Mouse (Mus musculus): ENCODE data around the gene Tti1.
A peak's percentile ranks its signal among the peaks of the same experiment; 100 is the strongest.

The Tti1 gene

GRCm38 (mm10) chr2:158028354-158028863, at the start of gene Tti1, which contains the start of gene Rprd1b:
Gene Tti1 (minus strand): TSS chr2:158028433.
Gene Rprd1b (plus strand): TSS chr2:158028497.
- peaks cover 45% of the 10 kb centered on the region for H3K4me1 ChIP-seq (replicated peaks; ENCODE audit: low read depth, low read length)
- H3K4me3 ChIP-seq (replicated peaks; ENCODE audit: low read length): peak within 1 kb of the TSS; percentile 99
- no peak for TF ChIP-seq POU5F1 (IDR thresholded peaks at IDR 0.05; ENCODE audit: borderline replicate concordance, low read length)
- no peak for TF ChIP-seq CTCF (conservative IDR thresholded peaks at IDR 0.05; ENCODE audit: low read length)
- no peak for TF ChIP-seq NANOG (IDR thresholded peaks at IDR 0.05; ENCODE audit: borderline replicate concordance, low read length)
- H3K36me3 ChIP-seq (ENCODE audit: insufficient read depth, low read length): peaks cover 24% of the 10 kb centered on the region
- H3K27me3 ChIP-seq (ENCODE audit: insufficient read depth, low read length): no peaks in the 10 kb centered on the region
- H3K9me3 ChIP-seq (ENCODE audit: low read length): no peaks in the 10 kb centered on the region

GRCm38 (mm10) chr2:158077981-158078380, 49.7 kb upstream of the Tti1 start:
- Histone ChIP-seq H3K4me1 (replicated peaks; ENCODE audit: low read depth, low read length) (peaks cover 21% of the 10 kb centered on the region), H3K4me3 (replicated peaks; ENCODE audit: low read length) (no peak overlapping the region), H3K36me3 (ENCODE audit: insufficient read depth, low read length) (peaks cover 50% of the 10 kb centered on the region), H3K27me3 (ENCODE audit: insufficient read depth, low read length) (no peaks in the 10 kb centered on the region), H3K9me3 (ENCODE audit: low read length) (no peaks in the 10 kb centered on the region)
- TF ChIP-seq NANOG (IDR thresholded peaks at IDR 0.05; ENCODE audit: borderline replicate concordance, low read length): no peak
- TF ChIP-seq POU5F1 (IDR thresholded peaks at IDR 0.05; ENCODE audit: borderline replicate concordance, low read length): no peak
- TF ChIP-seq CTCF (conservative IDR thresholded peaks at IDR 0.05; ENCODE audit: low read length): no peak

- peaks cover 63% of the 10 kb centered on the region for H3K36me3 ChIP-seq (ENCODE audit: insufficient read depth, low read length)
- no peaks in the 10 kb centered on the region for H3K27me3 ChIP-seq (ENCODE audit: insufficient read depth, low read length)
- TF ChIP-seq NANOG (IDR thresholded peaks at IDR 0.05; ENCODE audit: borderline replicate concordance, low read length) (no peak), CTCF (conservative IDR thresholded peaks at IDR 0.05; ENCODE audit: low read length) (no peak), POU5F1 (IDR thresholded peaks at IDR 0.05; ENCODE audit: borderline replicate concordance, low read length) (no peak)
- no peaks in the 10 kb centered on the region for H3K9me3 ChIP-seq (ENCODE audit: low read length)
- H3K4me1 ChIP-seq (replicated peaks; ENCODE audit: low read depth, low read length): peaks cover 25% of the 10 kb centered on the region
- H3K4me3 ChIP-seq (replicated peaks; ENCODE audit: low read length): no peak overlapping the region
These were observed 48.5 kb upstream of the Tti1 start for GRCm38 (mm10) chr2:158076690-158077089.

- TF ChIP-seq POU5F1 (IDR thresholded peaks at IDR 0.05; ENCODE audit: borderline replicate concordance, low read length): no peak
- TF ChIP-seq NANOG (IDR thresholded peaks at IDR 0.05; ENCODE audit: borderline replicate concordance, low read length): no peak
- TF ChIP-seq CTCF (conservative IDR thresholded peaks at IDR 0.05; ENCODE audit: low read length): no peak
- H3K36me3 ChIP-seq (ENCODE audit: insufficient read depth, low read length): peaks cover 82% of the 10 kb centered on the region
- H3K4me3 ChIP-seq (replicated peaks; ENCODE audit: low read length): no peak overlapping the region
- H3K4me1 ChIP-seq (replicated peaks; ENCODE audit: low read depth, low read length): peaks cover 25% of the 10 kb centered on the region
- no peaks in the 10 kb centered on the region for H3K9me3 ChIP-seq (ENCODE audit: low read length)
- no peaks in the 10 kb centered on the region for H3K27me3 ChIP-seq (ENCODE audit: insufficient read depth, low read length)
These were observed 46.6 kb upstream of the Tti1 start for GRCm38 (mm10) chr2:158074835-158075234.

DNA sequence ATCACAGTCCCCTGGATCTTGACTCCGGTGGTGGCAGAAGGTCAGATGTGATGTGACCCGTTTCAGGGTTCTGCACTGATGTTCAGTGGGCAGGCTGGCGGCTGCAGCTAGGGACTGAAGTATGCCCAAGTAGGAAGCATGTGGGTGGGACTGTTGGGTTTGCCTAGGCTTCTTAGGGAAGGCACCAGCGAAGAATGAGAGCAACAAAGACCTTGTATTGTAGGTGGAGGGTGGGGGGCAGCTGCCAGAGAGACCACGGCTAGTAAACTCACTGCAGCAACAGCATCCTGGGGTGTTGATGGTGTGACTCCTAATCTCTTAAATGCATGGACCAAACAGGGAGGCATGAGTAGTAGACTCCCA, 43.4 kb upstream of the Tti1 start:
- TF ChIP-seq CTCF (conservative IDR thresholded peaks at IDR 0.05; ENCODE audit: low read length) (no peak), POU5F1 (IDR thresholded peaks at IDR 0.05; ENCODE audit: borderline replicate concordance, low read length) (no peak), NANOG (IDR thresholded peaks at IDR 0.05; ENCODE audit: borderline replicate concordance, low read length) (no peak)
- H3K36me3 ChIP-seq (ENCODE audit: insufficient read depth, low read length): peaks cover 91% of the 10 kb centered on the region
- no peak overlapping the region for H3K4me3 ChIP-seq (replicated peaks; ENCODE audit: low read length)
- H3K4me1 ChIP-seq (replicated peaks; ENCODE audit: low read depth, low read length): peaks cover 16% of the 10 kb centered on the region
- H3K9me3 ChIP-seq (ENCODE audit: low read length): no peaks in the 10 kb centered on the region
- no peaks in the 10 kb centered on the region for H3K27me3 ChIP-seq (ENCODE audit: insufficient read depth, low read length)

DNA sequence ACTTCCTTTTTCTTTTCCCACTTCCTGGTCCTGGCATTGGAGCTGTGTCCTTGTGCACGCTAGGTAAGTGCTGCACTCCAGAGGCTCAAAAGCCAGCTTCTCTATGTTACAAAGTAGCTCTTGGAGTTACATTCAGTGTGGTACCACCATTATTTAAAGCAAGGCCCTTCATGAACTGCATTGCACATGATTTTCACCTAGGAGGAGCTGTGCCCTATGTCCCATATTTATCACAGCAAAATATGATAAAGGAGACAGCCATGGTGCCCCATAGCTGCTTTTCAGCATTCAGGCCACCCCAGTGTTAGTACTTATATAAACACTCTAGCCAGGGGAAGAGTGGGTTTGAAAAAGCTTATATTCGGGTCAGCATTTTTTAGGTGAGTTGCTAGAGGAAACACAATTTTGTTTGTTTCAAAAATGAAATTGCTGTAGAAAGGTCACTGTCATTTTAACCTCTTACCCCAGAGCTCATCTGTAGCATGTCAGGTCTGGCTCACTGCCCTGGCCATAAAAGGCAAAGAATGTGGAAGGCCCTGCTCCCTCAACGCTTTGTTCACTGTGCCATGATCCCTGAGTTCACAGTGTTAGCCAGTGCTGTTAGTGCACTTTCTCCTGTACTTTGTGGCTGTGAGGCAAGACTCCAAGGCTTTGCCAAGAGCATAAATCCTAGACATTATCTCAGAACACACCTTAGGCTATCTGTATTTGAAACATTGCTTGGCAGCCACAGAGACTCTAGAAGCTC, 42.8 kb upstream of the Tti1 start:
- Histone ChIP-seq H3K36me3 (ENCODE audit: insufficient read depth, low read length) (peaks cover 91% of the 10 kb centered on the region), H3K4me1 (replicated peaks; ENCODE audit: low read depth, low read length) (peaks cover 16% of the 10 kb centered on the region), H3K27me3 (ENCODE audit: insufficient read depth, low read length) (no peaks in the 10 kb centered on the region), H3K4me3 (replicated peaks; ENCODE audit: low read length) (no peak overlapping the region), H3K9me3 (ENCODE audit: low read length) (no peaks in the 10 kb centered on the region)
- TF ChIP-seq POU5F1 (IDR thresholded peaks at IDR 0.05; ENCODE audit: borderline replicate concordance, low read length) (no peak), CTCF (conservative IDR thresholded peaks at IDR 0.05; ENCODE audit: low read length) (no peak)

DNA sequence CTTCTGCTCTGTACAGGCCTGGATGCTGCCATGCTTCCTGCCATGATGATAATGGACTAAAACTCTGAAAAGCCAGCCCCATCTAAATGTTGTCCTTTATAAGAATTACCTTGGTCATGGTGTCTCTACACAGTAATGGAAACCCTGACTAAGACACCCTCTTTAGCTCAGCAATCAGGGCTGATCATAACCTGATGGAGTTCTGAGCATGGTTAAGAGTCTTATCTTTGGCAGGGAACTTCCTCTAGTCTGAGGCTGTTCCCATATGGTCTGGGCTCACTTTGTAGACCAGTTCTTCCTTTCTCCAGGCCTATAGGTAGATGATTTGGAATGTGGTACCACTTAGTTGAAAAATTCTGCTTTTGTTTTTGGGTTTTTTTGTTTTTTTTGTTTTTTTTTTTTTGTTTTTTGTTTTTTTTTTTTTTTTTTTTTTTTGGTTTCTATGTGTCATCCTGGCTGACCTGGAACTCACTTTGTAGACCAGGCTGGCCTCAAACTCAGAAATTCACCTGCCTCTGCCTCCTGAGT, 40.3 kb upstream of the Tti1 start:
- Histone ChIP-seq H3K36me3 (ENCODE audit: insufficient read depth, low read length) (peaks cover 88% of the 10 kb centered on the region), H3K9me3 (ENCODE audit: low read length) (no peaks in the 10 kb centered on the region), H3K27me3 (ENCODE audit: insufficient read depth, low read length) (no peaks in the 10 kb centered on the region), H3K4me1 (replicated peaks; ENCODE audit: low read depth, low read length) (peaks cover 21% of the 10 kb centered on the region), H3K4me3 (replicated peaks; ENCODE audit: low read length) (no peak overlapping the region)
- TF ChIP-seq CTCF (conservative IDR thresholded peaks at IDR 0.05; ENCODE audit: low read length) (no peak), NANOG (IDR thresholded peaks at IDR 0.05; ENCODE audit: borderline replicate concordance, low read length) (no peak), POU5F1 (IDR thresholded peaks at IDR 0.05; ENCODE audit: borderline replicate concordance, low read length) (no peak)

- TF ChIP-seq POU5F1 (IDR thresholded peaks at IDR 0.05; ENCODE audit: borderline replicate concordance, low read length): no peak
- TF ChIP-seq NANOG (IDR thresholded peaks at IDR 0.05; ENCODE audit: borderline replicate concordance, low read length): no peak
- TF ChIP-seq CTCF (conservative IDR thresholded peaks at IDR 0.05; ENCODE audit: low read length): no peak
- Histone ChIP-seq H3K27me3 (ENCODE audit: insufficient read depth, low read length) (no peaks in the 10 kb centered on the region), H3K4me1 (replicated peaks; ENCODE audit: low read depth, low read length) (peaks cover 12% of the 10 kb centered on the region), H3K36me3 (ENCODE audit: insufficient read depth, low read length) (peaks cover 86% of the 10 kb centered on the region), H3K4me3 (replicated peaks; ENCODE audit: low read length) (no peak overlapping the region), H3K9me3 (ENCODE audit: low read length) (no peaks in the 10 kb centered on the region)
These were observed 39.1 kb upstream of the Tti1 start for GRCm38 (mm10) chr2:158067260-158067824.
